Mouse (Mus musculus): Measurements from ENCODE around the gene Cenps. TPM values are rescaled to one million over a fixed set of nuclear protein-coding genes. Genes with fewer than 3 reads are reported as not detected.

Gene Cenps
- total and polyA plus RNA-seq, 3 experiments = 19.5 to 74.6 (median 43.7) TPM

DNA sequence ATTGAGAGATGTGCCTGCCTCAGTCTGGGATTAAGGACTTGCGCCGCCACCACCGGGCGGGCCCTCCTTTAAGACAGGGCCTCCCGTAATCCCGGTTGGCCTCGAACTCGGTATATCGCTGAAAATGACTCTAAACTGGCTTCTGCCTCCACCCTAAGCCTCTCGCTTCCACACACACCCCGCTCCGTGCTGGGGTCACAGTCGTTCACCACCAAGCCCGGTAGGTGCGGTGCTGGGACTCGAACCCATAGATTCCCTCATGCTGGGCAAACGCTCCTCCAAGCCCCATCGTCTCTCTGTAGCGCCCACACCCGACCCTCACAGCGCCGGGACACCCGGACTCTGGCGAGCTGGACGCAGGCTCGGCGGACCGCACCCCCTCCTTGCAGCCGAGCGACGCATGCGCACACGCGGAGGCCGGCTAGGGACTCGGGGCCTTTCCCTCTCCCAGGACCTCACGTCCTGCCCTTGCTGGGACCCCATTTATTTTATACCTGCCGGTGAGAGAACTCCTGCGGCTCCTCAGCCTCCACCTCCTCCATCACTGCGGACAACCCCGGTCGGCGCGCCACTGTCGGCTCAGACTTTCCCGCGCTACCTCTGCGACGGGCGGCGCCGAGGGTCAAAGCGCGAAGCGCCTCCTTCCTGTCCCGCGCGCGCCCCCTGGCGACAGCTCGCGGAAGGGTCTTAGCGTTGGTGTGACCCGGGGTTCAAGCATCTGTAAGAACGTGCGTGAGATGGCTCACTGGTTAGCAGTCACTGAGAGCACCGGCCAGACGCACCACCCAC lies at the start of gene Cenps (continued):
- TF ChIP-seq MAZ (IDR thresholded peaks at IDR 0.05; ENCODE audit: low read depth, low read length) = no peak; the same call in 1 of the 2 replicates

GRCm38 (mm10) chr4:149182755-149183154 lies 45.3 kb upstream of the Cenps start:
- H3K27ac ChIP-seq (ENCODE audit: insufficient read depth, low read depth) = no peak overlapping the region
- no peaks in the 10 kb centered on the region for H3K9me3 ChIP-seq (replicated peaks; ENCODE audit: low read length)
- dilution Hi-C loops (cut with MboI; ENCODE audit: extremely low pct_ligation_motif_present, extremely low pct_unique_long_range_greater_than_20kb, low sequenced_read_pairs) (no loop called here), in situ Hi-C loops (cut with MboI; ENCODE audit: low pct_ligation_motif_present, low pct_unique_long_range_greater_than_20kb, low sequenced_read_pairs) (no loop called here)
- H3K9ac ChIP-seq (ENCODE audit: insufficient read depth, low read depth) = no peak overlapping the region
- H3K4me1 ChIP-seq (ENCODE audit: control insufficient read depth in 1 of 2, insufficient read depth in 2 of 2) = 0 out of 4 replicates have a peak, but pooled peaks cover 0 to 3% of the 10 kb centered on the region in 2 experiments
- no peak overlapping the region for H3K4me3 ChIP-seq (replicated peaks in 1 of 3; ENCODE audit: low read depth in 2 of 3, low read length in 2 of 3, poor library complexity in 1 of 3)
- peaks cover 70 to 73% of the 10 kb centered on the region in 2 experiments for H3K36me3 ChIP-seq (replicated peaks in 1 of 2; ENCODE audit: control insufficient read depth in 1 of 2, insufficient read depth in 1 of 2, low read length in 1 of 2)
- TF ChIP-seq NRF1 (IDR thresholded peaks at IDR 0.05; ENCODE audit: low read depth, low read length) (no peak), KAT2A (IDR thresholded peaks at IDR 0.05; ENCODE audit: insufficient replicate concordance, low read length) (no peak), MYC (IDR thresholded peaks at IDR 0.05; ENCODE audit: low read depth, low read length) (peak; percentile 84), RAD21 (IDR thresholded peaks at IDR 0.05; ENCODE audit: low read depth, low read length) (peak; percentile 26), JUN (IDR thresholded peaks at IDR 0.05; ENCODE audit: insufficient read depth, low read depth, low read length) (no peak), EP300 (IDR thresholded peaks at IDR 0.05; ENCODE audit: low read length) (no peak), ZNF384 (IDR thresholded peaks at IDR 0.05; ENCODE audit: low read depth, low read length) (0 out of 2 replicates have a peak, but pooled peaks have one; percentile 34), BHLHE40 (IDR thresholded peaks at IDR 0.05; ENCODE audit: low read depth, low read length) (no peak), SMC3 (IDR thresholded peaks at IDR 0.05; ENCODE audit: low read depth, low read length) (peak; percentile 68), CTCF (conservative IDR thresholded peaks at IDR 0.05 in 1 of 2, IDR thresholded peaks at IDR 0.05 in 1 of 2; ENCODE audit: low read depth in 2 of 2, low read length in 2 of 2) (peak; percentile 34 to 83; a peak in 2 of 4 replicates)
- H3K4me2 ChIP-seq (ENCODE audit: insufficient read depth, low read depth, poor library complexity, severe bottlenecking) = no peak overlapping the region
- H3K27me3 ChIP-seq (replicated peaks) = no peaks in the 10 kb centered on the region
- peak; percentile 45 for DNase-seq (ENCODE audit: extremely low read depth)
- no peaks in the 10 kb centered on the region for H3K79me2 ChIP-seq (replicated peaks; ENCODE audit: control insufficient read depth, extremely low read depth, insufficient read depth, poor library complexity, severe bottlenecking)

GRCm38 (mm10) chr4:149182192-149182591 lies 44.8 kb upstream of the Cenps start:
- Histone ChIP-seq H3K9ac (ENCODE audit: insufficient read depth, low read depth) (no peak overlapping the region), H3K27ac (ENCODE audit: insufficient read depth, low read depth) (no peak overlapping the region), H3K4me2 (ENCODE audit: insufficient read depth, low read depth, poor library complexity, severe bottlenecking) (no peak overlapping the region), H3K79me2 (replicated peaks; ENCODE audit: control insufficient read depth, extremely low read depth, insufficient read depth, poor library complexity, severe bottlenecking) (no peaks in the 10 kb centered on the region), H3K4me3 (replicated peaks in 1 of 3; ENCODE audit: low read depth in 2 of 3, low read length in 2 of 3, poor library complexity in 1 of 3) (no peak overlapping the region), H3K27me3 (replicated peaks) (no peaks in the 10 kb centered on the region), H3K36me3 (replicated peaks in 1 of 2; ENCODE audit: control insufficient read depth in 1 of 2, insufficient read depth in 1 of 2, low read length in 1 of 2) (peaks cover 64 to 67% of the 10 kb centered on the region in 2 experiments), H3K4me1 (ENCODE audit: control insufficient read depth in 1 of 2, insufficient read depth in 2 of 2) (0 out of 4 replicates have a peak, but pooled peaks cover 0 to 3% of the 10 kb centered on the region in 2 experiments), H3K9me3 (replicated peaks; ENCODE audit: low read length) (no peaks in the 10 kb centered on the region)
- no peak for DNase-seq (ENCODE audit: extremely low read depth)
- TF ChIP-seq E2F4 (IDR thresholded peaks at IDR 0.05; ENCODE audit: insufficient replicate concordance, low read depth, low read length) (no peak), NRF1 (IDR thresholded peaks at IDR 0.05; ENCODE audit: low read depth, low read length) (no peak), POLR2AphosphoS2 (IDR thresholded peaks at IDR 0.05; ENCODE audit: low read depth, low read length) (no peak), MXI1 (IDR thresholded peaks at IDR 0.05; ENCODE audit: low read depth, low read length) (no peak), SMC3 (IDR thresholded peaks at IDR 0.05; ENCODE audit: low read depth, low read length) (no peak), MYC (IDR thresholded peaks at IDR 0.05; ENCODE audit: low read depth, low read length) (no peak), MAZ (IDR thresholded peaks at IDR 0.05; ENCODE audit: low read depth, low read length) (no peak), ZMIZ1 (IDR thresholded peaks at IDR 0.05; ENCODE audit: low read depth, low read length) (no peak), USF1 (IDR thresholded peaks at IDR 0.05; ENCODE audit: low read depth, low read length) (no peak), KAT2A (IDR thresholded peaks at IDR 0.05; ENCODE audit: insufficient replicate concordance, low read length) (no peak)
- in situ Hi-C loops (cut with MboI; ENCODE audit: low pct_ligation_motif_present, low pct_unique_long_range_greater_than_20kb, low sequenced_read_pairs) (no loop called here), dilution Hi-C loops (cut with MboI; ENCODE audit: extremely low pct_ligation_motif_present, extremely low pct_unique_long_range_greater_than_20kb, low sequenced_read_pairs) (no loop called here)

Measured in CH12.LX (cell line).